Mouse (Mus musculus) C2C12 (cell line): Measurements from ENCODE around the gene Dcaf6.

Experiments
- CTCF ChIP-seq: IDR thresholded peaks from one replicate; pipeline ENCODE4 v1.5.1; 2011; ENCODE audit not compliant: control insufficient read depth, insufficient read depth, insufficient read length
- FOSL1 ChIP-seq: IDR thresholded peaks from one replicate; pipeline ENCODE4 v1.8.0; 2011; ENCODE audit warnings: mild to moderate bottlenecking, low read length; ENCODE audit not compliant: poor library complexity, insufficient read depth, severe bottlenecking
- MAX ChIP-seq: IDR thresholded peaks from one replicate; pipeline ENCODE4 v1.6.1; 2011; ENCODE audit warnings: mild to moderate bottlenecking, control low read depth
- MYOG ChIP-seq: IDR thresholded peaks from one replicate; pipeline ENCODE4 v1.6.1; 2011; ENCODE audit not compliant: control insufficient read depth, insufficient read length; ENCODE audit errors: extremely low read depth
- USF1 ChIP-seq: IDR thresholded peaks from one replicate; pipeline ENCODE4 v1.6.1; 2011; ENCODE audit warnings: low read depth, mild to moderate bottlenecking, control low read depth, moderate library complexity

DNA sequence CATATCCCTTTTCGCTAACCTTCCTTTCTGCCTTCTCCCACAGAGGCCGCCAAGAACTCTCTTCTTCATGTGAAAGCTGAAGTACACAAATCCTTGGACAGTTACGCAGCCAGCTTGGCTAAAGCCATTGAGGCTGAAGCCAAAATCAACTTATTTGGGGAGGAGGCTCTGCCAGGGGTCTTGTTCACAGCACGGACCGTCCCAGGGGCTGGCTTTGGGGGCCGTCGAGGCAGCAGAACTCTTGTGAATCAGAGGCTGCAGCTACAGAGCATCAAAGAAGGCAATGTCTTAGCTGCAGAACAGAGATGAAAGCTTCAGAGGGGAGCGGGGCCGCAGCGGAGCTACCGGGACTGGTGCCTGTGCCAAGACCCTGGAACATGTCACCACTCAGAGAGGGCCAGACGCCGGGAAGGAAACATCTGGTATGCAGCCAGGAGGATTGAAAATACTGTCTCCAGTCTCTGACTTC is 138.8 kb downstream of the Dcaf6 start:
- TF ChIP-seq USF1 (no peak), CTCF (no peak), MYOG (no peak), MAX (no peak), FOSL1 (no peak)
